Mouse (Mus musculus): ENCODE measurements around the gene Olfr76.
"Not testable (repeated sequence)": the region's sequence is repeated elsewhere in the genome, so short reads cannot be mapped to it uniquely, and the experiment has no call there.

The Olfr76 gene

DNA sequence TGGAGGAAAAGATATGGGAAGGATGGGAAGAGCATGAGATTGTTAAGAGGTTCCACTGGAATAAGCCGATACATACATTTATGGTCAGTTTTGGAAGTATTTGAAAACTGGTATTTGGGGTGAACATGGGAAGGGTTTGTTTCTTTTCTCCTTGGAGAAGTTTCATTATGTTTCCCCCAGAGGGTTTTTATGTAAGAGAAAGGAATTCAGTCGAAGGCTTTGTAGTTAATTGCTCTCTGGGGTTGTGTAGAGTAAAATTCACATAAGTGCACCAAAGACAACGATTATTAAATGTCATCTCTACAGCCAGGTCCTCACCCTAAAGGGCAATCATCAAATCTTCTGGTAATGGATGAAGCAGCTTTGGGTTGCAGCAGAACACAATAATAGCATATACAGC, at the start of gene Olfr76:
Gene Olfr76, minus strand, starts transcription at position 101 of the 400 bp plus-strand sequence.
- in situ Hi-C loops (cut with MboI, MseI), result no loop called here

DNA sequence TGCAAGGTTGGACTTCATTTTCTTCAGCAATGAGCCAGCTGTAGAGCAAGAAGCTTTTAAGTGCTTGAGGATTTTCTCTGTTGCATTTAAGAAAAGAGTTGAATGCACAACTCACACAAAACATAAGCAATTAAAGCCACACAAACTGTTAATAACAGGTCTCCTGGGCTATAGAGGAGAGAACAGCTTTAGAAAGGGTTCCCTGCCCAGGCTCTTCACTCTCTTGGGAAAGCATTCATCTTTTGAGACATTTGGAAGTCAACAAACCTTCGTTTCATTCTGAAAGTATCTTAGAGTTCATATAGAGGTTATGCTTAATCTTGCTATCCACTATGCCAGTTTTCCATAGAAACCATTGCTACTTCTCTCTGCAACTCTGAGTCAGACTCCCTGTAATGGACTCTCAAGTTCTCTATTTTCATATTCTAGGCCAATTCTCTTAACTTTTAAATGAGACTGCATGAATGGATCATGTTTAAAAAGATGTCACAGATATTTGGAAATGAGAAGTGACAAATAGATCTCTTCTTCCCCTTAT, 47.1 kb upstream of the Olfr76 start, which contains the start of gene Olfr1555-ps1:
Gene Olfr1555-ps1, minus strand, starts transcription at position 51 of the 538 bp plus-strand sequence.
- in situ Hi-C loops (cut with MboI, MseI), result loop anchor here (5.0 kb wide), 1 partner anchor 62 kb away; the partner anchor contains the start of gene Olfr1432

GRCm38 (mm10) chr19:12145452-12145851, 22.4 kb upstream of the Olfr76 start:
- in situ Hi-C loops (cut with MboI, MseI), result no loop called here

- in situ Hi-C loops (cut with MboI, MseI), result no loop called here
These were observed 20.4 kb upstream of the Olfr76 start for GRCm38 (mm10) chr19:12143356-12143755.

DNA sequence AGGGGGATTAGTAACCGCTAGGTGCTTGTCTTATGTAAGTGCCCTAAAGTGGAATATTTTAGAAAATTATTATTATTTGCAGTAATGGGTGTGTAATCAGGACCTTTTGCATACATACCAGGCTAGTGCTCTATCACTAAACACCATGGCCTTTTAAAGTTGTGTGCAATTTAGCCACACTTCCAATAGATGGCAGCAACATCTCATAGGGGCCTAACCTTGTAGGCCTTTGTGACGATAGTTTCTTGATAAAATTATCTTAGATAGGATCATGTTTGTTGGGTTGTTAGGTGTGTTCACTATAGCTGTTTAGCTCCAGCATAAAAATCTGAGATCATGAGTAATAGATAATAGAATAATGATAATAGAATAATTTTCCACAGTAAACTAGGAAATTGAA, 11.3 kb upstream of the Olfr76 start:
- in situ Hi-C loops (cut with MboI, MseI), result loop anchor here (10.0 kb wide), 1 partner anchor 281 kb away; the partner anchor contains the start of gene Olfr1441

GRCm38 (mm10) chr19:12116464-12116863, 6.5 kb downstream of the Olfr76 start:
- in situ Hi-C loops (cut with MboI, MseI), result no loop called here

DNA sequence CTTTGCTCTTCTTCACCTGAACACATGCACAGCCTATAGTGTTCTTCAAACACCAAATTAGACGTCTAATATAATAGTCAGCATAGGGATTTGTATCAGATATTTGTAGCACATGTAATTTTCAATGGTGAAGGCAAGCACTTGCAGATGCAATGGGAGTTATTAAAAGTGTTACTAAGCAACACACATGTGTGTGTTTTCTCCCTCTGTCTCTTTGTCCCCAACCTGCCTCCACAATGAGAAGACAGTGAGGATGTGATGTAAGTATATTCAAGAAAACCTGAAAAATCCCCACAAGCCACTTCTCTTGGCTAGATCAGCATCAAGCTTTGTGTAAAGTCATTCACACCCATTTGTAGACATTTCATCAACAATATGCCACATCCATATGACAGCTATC, 7.2 kb downstream of the Olfr76 start, which contains the start of gene Olfr1428:
Gene Olfr1428, minus strand, starts transcription at position 101 of the 400 bp plus-strand sequence.
- in situ Hi-C loops (cut with MboI, MseI), result no loop called here

GRCm38 (mm10) chr19:12113807-12114206, 9.2 kb downstream of the Olfr76 start:
- in situ Hi-C loops (cut with MboI, MseI), result no loop called here

- in situ Hi-C loops (cut with MboI, MseI), result no loop called here
These were observed 18.5 kb downstream of the Olfr76 start for GRCm38 (mm10) chr19:12104541-12104940.

DNA sequence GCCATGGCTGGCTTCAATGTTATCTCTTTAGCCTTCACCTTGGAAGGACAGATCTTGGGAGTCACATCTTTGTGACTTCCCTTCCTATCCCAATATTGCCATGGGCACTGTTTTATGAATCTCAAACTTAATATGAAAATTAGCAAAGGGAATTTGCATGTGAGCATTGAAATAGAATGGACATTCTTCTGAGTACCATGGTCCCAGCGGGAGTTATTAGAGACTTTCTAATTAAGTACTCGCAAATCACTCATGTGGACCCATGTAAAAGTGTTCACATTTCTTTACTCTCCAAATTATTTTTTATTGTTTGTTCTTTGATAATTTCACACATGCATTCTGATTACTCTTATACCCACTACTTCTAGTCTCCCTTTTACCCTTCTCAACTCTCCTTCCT, 19.8 kb downstream of the Olfr76 start, which contains the start of gene Olfr1427:
Gene Olfr1427, minus strand, starts transcription at position 101 of the 400 bp plus-strand sequence.
- in situ Hi-C loops (cut with MboI, MseI), result no loop called here

GRCm38 (mm10) chr19:12091913-12092312, 31.1 kb downstream of the Olfr76 start, which contains the start of gene Olfr1426:
Gene Olfr1426 (minus strand): TSS chr19:12092013.
- in situ Hi-C loops (cut with MboI, MseI), result no loop called here

DNA sequence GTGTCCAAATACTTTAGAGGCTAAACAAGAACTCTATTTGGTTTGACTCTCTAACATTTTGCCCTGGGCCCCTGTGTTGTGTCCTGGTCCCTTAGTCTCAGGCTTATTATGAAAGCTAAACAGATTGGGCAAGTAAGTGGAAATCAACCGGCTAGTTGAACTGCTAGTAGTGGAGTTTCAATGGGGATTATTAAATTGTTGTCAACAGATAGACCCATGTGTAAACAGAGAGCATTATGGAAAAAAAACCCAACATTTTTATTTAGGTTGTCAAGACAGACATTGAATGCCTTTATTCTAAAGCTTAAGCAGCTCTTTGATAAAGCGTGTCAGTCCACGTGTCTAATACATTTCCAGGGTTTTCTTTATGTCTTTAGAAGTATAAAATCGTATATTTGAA, 45.4 kb downstream of the Olfr76 start, which contains the start of gene Olfr1425:
Gene Olfr1425, minus strand, starts transcription at position 101 of the 400 bp plus-strand sequence.
- in situ Hi-C loops (cut with MboI, MseI), result not testable (repeated sequence)

DNA sequence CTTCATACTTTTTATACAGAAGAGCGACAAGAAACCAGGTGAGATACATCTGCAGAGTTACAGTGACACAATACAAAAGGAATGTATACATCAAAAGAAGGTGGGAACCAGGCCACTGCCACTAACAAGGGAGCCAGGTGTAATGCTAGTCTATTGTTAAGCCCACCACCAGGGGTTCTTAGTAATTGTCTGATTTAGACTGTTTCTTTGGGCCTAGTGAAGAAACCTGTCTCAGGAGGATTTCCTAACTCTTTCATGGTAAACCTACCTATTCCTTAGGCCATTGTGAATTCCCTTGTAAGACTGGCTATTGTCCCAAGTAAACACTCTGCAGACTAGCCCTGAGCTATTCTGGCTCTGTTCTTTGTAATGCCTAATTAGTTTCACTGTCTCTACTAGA, 53.5 kb downstream of the Olfr76 start:
- in situ Hi-C loops (cut with MboI, MseI), result not testable (repeated sequence)
